Mouse (Mus musculus): ENCODE measurements at regions not wholly inside any gene's neighbourhood (a gene's known extent, or its start where the extent isn't known, plus 50 kb on each side); places are given as distances from the start of the nearest gene placed in this dataset.
"Not testable (repeated sequence)": the region's sequence is repeated elsewhere in the genome, so short reads cannot be mapped to it uniquely, and the experiment has no call there.

DNA sequence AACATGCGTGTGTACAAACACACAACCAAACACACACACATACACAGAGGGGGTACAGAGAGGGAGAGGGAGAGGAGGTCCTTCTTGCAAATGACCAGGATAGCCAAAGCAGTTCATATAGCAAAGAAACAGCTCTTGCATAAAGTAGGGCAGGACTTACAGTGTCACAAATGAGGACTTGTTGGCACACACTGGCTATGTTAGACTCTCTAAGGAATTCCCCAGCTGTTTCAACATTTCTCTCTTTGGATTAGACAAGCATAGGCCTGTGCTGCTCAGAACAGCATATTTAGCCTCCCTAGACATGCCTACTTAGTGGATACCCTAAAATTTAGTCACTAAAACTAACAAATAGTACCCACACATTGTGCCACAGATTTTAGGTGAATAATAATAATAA, 347.1 kb upstream of the Tbl1xr1 start:
- no peak for DNase-seq (ENCODE audit: low spot score)

DNA sequence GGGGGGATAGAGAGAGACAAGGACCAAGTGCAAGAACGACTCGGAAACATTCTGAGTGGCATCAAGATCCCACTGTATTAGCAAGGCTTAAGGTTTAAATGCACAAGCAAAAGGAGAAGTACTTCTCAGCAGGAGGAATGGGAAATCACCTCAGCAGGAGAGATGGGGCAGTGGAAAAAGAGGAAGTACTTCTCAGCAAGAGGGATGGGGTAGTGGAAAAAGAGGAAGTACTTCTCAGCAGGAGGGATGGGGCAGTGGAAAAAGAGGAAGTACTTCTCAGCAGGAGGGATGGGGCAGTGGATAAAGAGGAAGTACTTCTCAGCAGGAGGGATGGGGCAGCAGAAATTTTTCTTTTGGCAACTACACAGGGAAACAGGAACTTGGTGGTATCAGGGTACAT, 340.8 kb upstream of the Tbl1xr1 start:
- not testable (repeated sequence) for DNase-seq (ENCODE audit: low spot score)

DNA sequence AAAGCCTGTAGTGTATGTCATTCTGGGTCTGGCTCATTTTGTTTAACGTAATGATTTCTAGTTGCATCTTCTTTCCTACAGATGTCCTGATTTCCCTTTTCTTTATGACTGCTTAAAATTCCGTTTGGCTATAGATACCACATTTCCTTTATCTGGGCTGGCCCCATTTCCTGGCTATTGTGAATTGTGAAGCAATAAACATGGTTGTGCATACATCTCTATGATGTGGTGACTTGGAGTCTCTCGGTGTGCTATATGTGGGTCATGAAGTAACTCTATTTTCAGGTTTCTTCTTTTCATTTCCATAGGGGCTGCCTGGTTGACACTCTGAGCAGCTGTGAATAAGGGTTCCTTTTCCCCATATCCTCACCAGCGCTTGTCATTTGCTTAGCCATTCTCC, 336.7 kb upstream of the Tbl1xr1 start:
- no peak for DNase-seq (ENCODE audit: low spot score)

DNA sequence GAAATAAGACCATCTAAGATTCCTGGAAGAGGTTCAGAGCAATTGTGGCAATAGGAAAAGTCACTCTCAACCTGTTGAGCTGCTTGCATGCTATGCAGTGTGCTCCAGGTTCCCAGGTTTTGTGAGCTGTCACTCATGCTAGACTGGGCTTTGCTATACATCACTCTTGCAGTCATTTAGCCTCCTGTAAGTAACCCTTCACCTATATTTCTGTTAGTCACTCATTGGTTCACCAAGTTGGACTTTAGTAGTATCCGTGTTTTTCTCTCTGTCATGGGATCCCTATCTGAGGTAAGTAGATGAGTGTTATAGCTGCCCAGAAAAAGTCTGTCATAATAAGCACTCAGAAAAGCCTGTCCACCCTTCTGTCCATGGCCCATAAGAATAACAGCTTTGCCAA, 332.3 kb upstream of the Tbl1xr1 start:
- DNase-seq (ENCODE audit: low spot score): no peak

DNA sequence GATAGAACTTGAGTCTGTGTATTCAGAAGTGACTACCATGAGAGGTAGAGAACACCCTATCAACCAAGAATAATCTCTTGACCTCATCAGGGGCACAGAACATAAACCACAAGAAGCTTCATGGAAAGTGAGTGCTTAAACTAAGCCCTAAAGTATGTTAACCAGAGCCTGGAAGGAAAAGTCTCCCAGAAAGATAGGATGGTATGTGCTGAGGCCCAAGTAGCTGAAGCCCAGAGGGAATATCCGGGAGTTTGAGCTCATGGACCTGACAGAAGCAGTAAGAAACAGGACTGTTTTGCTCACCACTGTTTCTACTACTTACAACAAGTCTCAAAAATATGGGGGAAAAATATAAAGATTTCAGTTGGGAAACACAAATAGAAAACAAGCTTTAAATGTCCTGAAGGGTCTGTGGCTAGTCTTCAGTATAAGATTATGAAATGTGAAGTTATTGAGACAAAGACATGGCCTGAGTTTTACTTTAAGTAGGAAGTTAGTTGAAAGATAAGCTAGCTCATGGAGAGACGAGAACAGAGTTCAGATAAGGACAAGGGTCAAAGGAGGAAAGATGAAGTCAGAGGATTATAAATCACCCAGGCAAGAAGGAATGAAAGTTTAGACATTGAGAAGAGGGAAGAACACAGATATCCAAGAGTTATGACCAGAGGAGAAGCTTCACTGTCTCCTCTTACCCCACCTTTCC, 315.8 kb upstream of the Tbl1xr1 start:
- no peak for DNase-seq (ENCODE audit: low spot score)

DNA sequence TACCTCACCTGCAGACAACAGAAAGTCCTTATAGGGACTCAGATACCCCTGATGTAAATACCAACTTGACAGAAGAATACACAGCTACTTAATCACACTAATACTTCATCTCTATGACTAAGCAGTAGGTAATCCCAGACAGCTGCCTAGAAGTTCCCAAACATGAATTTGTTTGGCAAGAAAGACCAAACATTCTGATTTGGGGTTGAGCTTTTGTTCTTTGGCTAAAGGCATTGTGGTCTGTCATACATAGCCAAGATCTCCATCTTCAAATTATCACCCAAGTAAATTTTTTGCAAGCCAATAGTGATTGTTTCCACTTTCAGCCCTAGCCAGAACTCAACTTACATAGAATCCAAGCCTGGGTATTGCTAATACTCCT, 315.2 kb upstream of the Tbl1xr1 start:
- DNase-seq (ENCODE audit: low spot score): no peak

GRCm38 (mm10) chr3:21761909-21762308, 314.5 kb upstream of the Tbl1xr1 start:
- DNase-seq (ENCODE audit: low spot score): peak; percentile 9

DNA sequence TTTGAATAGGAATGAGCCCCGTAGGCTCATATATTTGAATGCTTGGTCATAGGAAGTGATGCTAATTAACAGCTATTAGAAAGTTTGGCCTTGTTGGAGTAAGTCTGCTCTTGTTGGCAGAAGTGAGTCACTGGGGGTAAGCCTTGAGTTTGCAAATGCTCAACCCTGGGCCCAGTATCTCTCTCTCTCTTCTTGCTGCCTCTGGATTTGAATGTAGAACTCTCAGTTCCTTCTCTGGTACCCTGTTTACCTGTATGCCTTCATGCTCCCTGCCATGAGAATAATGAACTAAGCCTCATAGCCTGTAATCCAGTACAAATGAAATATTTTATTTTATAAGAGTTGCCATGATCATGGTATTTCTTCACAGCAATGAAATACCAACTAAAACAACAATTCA, 308.4 kb upstream of the Tbl1xr1 start:
- no peak for DNase-seq (ENCODE audit: low spot score)

DNA sequence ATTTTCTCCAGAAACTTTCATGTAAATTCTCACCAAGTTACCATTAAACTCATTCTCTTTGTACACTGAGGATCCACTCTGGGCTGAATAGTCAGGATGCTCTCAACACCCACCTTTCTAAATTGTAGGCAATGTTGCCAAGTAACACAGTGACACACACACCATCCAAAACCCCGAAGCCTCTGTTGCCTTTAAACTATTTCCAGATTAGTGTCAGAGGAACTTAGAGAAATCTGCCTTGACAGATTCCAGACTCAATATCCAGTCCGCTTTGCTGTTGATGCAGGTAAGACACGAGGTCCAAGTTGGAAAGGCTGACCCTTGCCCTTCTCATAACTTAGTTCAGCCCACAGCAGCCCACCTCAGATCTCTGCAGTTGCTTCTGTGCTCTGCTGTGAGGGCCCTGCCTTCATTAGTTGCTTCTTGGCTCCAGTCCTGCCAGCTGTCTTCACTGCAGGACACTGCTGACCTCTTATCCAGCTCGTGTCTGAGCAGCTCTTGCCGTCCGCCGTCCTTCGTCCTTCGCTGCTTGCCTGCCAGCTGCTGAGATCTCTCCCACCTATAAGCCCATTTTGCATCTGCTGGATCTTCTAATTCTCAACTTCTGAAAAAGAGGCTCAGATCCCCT, 306.4 kb upstream of the Tbl1xr1 start:
- DNase-seq (ENCODE audit: low spot score): no peak

DNA sequence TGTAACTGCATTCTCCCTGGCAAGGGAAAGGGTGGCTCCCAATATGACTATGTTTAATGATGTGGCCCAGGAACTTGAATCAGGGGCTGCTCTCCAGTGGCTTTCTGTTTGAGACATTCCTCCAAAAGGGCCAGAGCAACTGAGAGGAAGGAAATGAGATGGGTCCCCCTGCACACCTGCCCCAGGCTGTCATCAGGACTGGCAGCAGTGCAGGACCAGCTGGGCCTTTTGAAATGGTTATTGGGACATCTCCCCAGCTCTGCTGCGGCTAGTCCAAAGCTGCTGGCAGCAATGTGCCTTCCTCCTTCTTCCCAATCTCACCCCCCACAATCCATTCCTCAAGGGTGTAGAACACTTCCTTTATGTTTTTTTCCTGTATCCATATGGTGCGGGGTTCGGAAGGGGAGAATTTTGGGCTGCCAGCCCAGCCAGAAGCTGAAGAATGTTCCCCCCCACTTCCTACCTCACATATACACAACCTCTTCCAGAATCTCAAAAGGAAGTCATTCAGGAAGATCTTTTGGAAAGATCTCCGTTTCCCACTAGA, 304.6 kb upstream of the Tbl1xr1 start:
- DNase-seq (ENCODE audit: low spot score): peak; percentile 5

GRCm38 (mm10) chr3:21774172-21774842, 302.1 kb upstream of the Tbl1xr1 start:
- DNase-seq (ENCODE audit: low spot score): no peak

GRCm38 (mm10) chr3:21778789-21779188, 297.7 kb upstream of the Tbl1xr1 start:
- DNase-seq (ENCODE audit: low spot score): no peak

DNA sequence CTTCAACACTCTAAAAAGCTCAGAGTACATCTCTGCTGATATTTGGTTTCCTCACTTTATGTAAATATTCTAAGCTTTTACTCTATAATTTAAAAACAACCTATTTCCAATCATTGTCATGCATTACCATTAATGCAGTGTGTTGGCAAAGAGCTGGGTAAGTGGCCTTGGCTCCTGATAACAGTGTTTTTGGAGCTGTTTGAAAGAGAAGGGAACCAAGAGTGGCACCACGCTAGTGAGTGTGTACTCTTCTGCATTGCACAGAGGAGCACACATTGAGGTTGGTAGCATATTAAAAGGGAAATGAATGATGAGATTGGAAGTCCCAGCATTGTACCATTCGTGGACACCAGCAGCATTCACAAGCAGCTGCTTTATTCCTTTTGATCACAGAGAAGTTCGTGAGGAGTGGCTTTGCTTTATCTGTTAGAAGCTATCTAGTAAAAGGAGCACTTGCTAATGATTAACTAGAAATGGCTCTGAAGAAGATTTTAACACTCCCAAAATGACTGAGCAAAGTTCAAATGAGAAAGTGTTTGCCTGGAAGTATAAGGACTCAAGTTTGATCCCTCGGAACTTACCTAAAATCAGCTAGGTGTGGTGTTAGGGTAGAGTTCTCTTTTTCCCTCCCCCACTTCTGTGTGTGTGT, 284.3 kb upstream of the Tbl1xr1 start:
- no peak for DNase-seq (ENCODE audit: low spot score)

DNA sequence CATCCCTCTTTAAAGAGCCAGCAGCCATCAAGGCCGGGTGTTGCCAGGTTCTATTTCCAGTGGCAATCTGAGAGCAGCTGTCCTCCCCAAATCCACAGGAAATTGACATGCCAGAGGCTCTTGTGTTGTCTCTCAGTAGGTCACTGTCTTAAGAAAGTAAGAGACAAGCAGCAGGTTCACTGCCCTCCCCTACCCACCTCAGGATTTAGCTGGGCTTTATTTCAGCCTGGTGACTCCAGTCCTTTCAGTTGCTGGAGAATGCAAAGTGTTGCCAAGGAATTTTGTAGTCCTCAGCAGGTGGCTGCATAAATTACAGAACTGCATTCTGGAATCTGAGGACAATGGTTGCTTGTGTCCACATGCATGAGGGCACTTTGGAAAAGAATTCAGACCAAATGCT, 278.3 kb upstream of the Tbl1xr1 start:
- no peak for DNase-seq (ENCODE audit: low spot score)

DNA sequence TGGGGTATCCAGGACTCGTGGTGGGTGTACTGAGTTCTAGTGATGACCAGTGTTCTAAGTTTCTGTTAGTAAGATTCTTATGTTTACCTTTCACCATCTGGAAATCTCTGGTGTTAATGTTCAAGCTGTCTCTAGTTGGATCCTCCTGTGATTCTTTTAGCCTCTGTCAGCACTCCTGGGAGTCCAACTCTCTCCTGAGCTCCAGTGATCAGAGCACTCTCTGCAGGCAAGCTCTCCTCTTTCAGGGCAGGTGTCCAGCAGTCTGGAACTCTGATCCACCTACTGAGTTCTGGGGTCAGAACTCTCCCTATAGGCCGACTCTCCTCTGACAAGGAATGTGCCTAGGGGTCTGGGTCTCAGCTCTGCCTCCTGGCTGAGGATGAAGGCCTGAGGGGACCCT, 272.6 kb upstream of the Tbl1xr1 start:
- DNase-seq (ENCODE audit: low spot score): not testable (repeated sequence)

DNA sequence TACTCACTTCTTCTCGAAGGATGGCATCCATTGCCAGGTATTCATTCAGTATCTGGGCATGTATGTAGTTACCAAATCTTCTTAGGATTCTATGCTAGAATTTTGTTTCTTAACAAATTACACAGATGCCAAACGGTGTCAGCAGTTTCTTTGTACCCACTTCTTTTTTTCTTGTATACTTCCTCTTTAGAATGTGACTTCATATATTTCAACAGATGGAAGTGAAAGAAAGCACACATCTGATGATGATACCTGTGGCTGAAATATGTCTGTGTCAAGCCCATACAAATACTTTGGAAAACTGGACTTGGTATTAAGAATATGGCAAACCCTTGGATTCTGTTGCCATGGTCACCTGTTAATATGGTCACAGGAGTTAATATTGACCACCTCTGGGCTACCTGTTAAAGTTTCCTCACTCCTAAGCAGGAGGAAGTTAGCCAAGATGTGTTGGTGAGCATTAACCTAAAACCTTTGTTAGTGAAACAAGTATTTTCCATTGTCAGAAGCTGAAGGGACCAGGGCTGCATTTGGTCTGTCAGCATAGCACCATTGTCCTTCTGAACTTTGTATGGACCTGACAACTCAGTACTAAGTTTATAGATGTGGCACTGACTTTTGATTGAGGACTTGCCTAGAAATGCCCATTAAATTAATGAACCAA, 269.8 kb upstream of the Tbl1xr1 start:
- no peak for DNase-seq (ENCODE audit: low spot score)

- DNase-seq (ENCODE audit: low spot score): no peak
These were observed 267.9 kb upstream of the Tbl1xr1 start for GRCm38 (mm10) chr3:21808539-21808938.

DNA sequence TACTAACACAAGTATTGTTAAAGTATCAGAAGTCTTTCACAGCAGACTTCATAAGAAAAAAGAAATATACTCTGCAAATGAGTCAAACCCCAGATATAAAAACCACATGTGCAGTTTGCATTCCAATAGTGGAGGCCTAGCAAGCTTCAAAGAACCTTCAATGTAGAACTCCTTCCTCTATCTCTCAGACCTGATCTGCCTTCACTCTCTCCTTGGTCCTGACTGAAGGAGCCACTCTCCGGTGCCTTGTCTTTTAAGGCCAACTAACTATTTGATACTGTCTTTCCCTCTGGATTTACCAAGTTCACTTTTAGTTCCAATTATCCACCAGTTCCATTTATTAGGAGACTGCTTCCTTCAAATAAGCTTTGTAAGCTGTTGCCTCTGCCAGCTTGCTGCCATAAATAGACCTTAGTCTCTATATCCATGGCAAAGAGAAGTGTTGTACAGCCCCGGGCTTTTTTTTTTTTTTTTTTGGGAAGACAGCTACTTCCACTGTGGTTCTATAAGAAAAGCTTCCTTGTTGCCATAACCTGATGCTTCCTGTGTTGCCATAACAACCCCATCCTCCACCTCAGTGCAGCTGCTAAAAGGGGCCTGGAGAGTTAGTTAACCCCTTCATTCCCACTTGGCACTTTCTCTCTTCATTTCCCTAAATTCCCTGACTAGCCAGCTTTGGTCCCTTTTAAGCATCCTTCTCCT, 266.5 kb upstream of the Tbl1xr1 start:
- no peak for DNase-seq (ENCODE audit: low spot score)

- DNase-seq (ENCODE audit: low spot score): no peak
These were observed 263.1 kb upstream of the Tbl1xr1 start for GRCm38 (mm10) chr3:21813401-21813800.

GRCm38 (mm10) chr3:21816968-21817858, 259.2 kb upstream of the Tbl1xr1 start:
- no peak for DNase-seq (ENCODE audit: low spot score)

Data from layer of hippocampus, adult 11-12 months (tissue).